Mouse (Mus musculus): ENCODE data around the gene Adam22.
"Not testable (repeated sequence)": the region's sequence is repeated elsewhere in the genome, so short reads cannot be mapped to it uniquely, and the experiment has no call there.

Adam22 gene

GRCm38 (mm10) chr5:8326671-8327070 is 41.3 kb downstream of the Adam22 start:
- no peak for DNase-seq (ENCODE audit: low spot score)

- no peak for DNase-seq (ENCODE audit: low spot score)
Observed at GRCm38 (mm10) chr5:8312324-8312723, 55.6 kb downstream of the Adam22 start.

DNA sequence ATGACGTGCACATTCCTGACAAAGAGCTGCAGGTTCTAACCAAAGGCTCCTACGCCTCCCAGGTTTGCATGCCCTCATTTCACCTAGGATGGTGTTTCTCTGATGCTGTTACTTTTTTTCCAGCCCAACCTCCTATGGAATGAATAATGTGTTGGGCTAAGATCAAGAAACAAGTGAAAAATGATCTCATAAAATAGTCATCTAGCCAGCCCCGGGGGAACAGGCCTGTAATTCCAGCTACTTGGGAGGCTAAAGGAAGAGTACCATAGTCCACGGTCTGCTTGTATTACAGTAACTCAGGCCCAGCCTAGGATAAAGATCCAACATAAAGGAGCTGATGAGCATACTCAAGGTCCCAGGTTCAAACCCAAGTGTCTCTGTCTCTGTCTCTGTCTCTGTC is 57.1 kb downstream of the Adam22 start:
- DNase-seq (ENCODE audit: low spot score), result no peak

DNA sequence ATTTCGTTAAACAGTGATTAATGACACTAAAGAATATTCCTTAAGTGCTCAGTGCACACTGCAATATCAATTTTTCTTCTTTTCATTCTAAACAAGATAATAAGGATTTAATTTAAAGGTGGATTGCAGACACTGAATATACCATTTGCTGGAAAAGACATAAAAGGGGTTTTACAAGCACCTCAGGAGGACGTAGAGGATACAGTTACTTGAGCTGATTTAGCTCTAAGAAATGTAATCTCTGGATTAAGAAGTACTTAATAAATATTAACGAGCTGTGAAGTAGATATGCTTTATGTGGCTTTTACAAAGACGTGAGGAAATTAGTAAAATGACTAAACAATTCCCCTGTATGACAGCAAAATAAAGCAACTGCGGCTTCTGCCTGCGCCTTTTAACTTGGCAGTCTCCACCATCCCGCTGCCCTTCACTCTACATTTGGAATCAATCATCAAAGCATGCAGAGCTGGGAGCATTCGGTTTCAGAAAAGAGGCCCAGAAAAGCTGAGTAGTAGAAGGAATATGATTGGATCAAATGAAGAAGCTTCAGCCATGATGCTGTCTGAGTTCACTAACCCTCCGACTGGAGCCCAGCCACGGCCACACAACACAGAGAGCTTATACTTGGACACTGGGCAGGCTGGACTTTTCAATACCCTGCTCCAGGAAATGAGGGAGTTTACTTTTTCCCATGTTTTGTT is 70.1 kb downstream of the Adam22 start:
- no peak for DNase-seq (ENCODE audit: low spot score)

DNA sequence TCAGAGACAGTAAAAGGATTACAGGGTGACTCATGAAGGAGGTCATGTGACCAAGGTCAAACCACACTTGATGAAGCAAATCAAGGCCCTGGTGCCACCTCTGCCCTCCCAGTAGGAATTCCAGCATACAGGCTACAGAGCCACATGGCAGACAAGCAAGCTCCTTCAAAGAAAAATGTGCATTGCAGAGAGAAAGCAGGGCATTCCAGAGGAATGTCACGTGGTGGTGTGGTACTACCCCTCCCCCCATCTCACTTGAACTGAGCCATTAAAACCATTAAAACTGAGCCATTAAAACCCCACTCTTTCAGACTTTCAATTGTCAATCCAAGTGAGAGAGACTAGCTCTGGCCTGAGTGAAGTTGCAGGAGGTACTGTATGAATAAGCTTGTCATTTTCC is 74.7 kb downstream of the Adam22 start:
- DNase-seq (ENCODE audit: low spot score), result peak; percentile 73

- peak; percentile 76 for DNase-seq (ENCODE audit: low spot score)
Observed at GRCm38 (mm10) chr5:8291496-8291895, 76.5 kb downstream of the Adam22 start.

DNA sequence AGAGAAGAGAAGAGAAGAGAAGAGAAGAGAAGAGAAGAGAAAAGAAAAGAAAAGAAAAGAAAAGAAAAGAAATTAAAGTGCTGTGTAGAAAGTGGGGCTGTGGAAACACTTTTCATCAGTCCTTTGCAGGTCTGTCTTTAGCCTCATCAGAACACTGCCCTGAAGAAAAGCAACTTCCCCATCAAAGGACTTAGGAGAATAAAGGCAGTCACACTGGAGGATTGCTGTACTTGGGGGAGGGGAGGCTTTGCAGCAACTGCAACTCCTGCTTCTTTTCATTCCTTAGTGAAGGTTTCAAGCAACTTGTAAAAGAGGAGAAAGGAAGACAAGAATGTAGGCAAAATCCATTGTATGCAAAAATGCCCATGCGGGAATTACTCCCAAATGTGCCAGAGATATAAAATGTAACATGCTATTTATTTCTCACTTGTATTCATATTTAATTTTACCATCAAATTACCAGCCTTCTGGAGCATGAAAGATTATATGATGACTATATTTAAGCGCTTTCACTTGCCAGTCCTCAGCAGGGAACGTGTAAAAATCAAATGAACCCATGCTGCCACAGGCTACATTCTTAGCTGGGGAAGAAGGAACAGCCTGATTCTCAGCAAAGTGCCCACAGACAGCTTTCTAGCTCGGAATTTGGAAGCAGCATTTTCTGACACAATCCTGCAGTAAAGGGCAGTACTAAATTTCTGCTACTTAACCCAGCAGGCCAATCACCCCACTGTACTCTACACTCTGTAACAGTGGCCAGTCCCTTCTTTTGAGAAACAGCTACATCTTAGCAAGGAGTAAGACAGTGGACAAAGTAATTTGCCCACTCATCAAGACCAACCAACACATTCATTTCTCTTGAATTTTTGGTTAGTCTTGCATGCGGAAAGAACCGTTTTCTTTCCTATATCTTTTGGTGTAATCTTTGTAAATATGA is 78.0 kb downstream of the Adam22 start:
- DNase-seq (ENCODE audit: low spot score), result no peak

DNA sequence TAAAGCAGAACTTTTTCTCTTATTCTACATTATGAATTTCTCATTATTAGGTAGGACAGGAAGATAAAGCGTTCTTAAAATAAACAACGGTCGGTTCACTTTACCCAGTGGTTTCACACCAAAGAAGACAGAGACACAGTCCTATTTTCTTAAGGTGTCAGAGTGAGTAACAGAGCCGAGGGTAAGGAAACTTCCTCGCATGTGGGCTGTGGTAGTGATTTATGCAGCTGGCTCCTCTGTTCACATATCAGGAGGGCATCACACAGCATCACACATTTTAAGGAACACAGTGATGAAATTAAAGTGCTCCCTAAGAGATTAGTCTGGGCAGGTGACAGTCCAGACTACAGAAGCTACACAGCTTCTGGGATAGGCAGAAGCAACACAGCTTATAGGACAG is 83.8 kb downstream of the Adam22 start:
- no peak for DNase-seq (ENCODE audit: low spot score)

GRCm38 (mm10) chr5:8276141-8276540 is 91.8 kb downstream of the Adam22 start:
- no peak for DNase-seq (ENCODE audit: low spot score)

DNA sequence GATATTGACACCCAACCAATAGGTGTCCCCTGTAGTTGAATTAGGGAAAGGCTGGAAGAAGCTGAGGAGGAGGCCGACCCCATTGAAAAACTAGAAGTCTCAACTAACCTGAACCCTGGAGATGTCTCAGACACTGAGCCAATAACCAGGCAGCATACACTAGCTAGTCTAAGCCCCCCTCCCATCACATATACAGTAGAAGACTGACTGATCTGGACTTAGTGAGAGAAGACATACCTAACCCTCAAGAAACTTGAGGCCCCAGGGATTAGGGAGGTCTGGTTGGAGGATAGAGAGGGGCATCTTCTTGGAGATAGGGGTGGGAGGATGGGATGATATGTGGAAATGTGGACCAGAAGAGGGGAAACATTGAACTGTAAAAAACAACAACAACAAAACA is 110.6 kb downstream of the Adam22 start:
- DNase-seq (ENCODE audit: low spot score), result no peak

GRCm38 (mm10) chr5:8256487-8256886 is 111.5 kb downstream of the Adam22 start:
- DNase-seq (ENCODE audit: low spot score), result no peak

- DNase-seq (ENCODE audit: low spot score), result no peak
Observed at GRCm38 (mm10) chr5:8244696-8245095, 123.3 kb downstream of the Adam22 start.

- peak; percentile 32 for DNase-seq (ENCODE audit: low spot score)
Observed at GRCm38 (mm10) chr5:8243064-8243615, 124.8 kb downstream of the Adam22 start.

DNA sequence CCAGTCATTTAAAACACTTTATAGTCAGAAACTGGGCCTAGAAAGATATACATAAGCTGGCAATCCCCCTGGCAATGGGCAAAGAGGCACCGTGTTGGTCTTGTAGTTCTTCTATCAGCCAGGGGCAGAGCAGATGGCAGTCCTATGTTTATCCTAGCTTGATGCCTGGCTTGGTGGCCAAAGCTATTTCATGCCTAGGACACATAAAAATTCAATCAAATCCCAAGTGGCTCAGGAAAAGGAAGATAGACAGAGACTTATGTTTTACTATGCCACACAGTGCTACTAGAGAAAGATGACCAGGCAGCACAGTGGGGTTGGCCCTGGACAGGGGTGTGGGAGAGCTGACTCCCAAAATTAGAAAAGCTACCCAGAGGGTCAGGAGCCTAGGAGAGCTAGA is 125.3 kb downstream of the Adam22 start:
- no peak for DNase-seq (ENCODE audit: low spot score)

- DNase-seq (ENCODE audit: low spot score), result no peak
Observed at GRCm38 (mm10) chr5:8227073-8227472, 140.9 kb downstream of the Adam22 start.

DNA sequence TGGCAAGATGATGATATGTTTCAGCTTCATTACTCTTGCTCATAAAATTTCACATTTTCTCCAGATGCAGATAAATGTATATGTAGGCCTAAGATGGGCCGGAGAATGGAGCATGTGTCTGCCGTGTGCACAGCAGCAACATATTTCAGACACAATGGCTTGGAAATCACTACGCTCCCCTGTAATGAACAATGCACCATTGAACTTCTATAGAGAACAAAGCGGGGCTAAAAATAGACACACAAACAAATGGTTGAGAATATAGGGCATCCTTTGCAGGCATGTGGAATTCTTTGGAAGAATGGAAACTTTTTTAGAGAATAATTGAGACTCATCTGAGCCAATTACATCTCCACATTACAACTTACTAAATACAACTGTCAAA is 143.6 kb downstream of the Adam22 start:
- peak; percentile 87 for DNase-seq (ENCODE audit: low spot score)

DNA sequence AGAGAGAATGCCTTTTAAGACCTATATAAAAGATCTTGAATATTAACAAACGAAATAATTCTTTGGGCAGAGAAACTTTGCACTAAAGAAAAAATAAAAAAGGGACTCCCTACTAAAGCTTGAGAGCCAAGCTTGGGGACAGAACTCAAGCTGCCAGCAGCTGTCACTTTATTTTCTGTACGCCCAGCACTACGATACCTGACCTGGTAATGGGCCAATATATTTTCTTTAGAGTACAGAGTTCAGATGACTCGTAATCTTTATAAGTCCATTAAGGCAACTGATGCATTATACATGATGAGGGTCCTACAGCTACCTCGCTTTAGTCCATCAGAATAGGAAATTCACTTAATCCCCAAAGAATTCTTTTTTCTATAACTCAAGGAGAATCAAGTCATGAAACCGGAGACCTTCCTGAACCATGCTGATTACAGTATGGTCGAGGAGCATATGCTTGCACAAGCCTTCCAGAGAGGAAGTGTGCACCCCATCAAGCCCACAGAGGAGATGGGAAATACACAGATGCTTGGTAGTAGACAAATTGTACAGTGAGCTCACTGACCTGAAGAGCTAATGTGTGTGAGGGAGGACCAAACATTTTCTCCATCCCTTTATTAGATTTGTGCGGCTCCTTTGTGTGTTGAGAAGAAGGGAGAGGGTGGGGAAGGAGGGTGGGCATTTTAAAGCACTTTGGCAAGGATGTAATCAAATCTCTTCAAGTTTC is 144.2 kb downstream of the Adam22 start:
- DNase-seq (ENCODE audit: low spot score), result peak; percentile 72

- no peak for DNase-seq (ENCODE audit: low spot score)
Observed at GRCm38 (mm10) chr5:8221630-8222029, 146.3 kb downstream of the Adam22 start.

DNA sequence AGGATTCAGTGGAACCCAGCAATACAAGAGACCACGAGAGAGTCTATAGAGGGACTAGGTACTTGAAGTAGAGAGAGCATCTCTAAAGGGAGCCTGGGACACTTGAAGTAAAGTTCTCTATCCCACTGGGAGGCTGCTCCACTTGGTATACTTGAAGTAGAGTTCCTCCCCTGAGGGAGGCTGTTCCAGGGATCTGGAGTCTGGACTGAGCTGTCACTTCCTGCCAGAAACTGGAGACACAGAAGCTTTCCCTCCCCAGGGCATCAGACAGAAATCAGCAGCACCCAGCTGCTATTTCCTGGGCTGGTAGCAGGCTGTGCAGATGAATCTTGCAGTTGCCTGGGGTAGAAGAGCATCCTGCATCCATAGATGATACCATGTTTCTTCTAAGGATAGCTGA is 152.1 kb downstream of the Adam22 start:
- DNase-seq (ENCODE audit: low spot score), result no peak

DNA sequence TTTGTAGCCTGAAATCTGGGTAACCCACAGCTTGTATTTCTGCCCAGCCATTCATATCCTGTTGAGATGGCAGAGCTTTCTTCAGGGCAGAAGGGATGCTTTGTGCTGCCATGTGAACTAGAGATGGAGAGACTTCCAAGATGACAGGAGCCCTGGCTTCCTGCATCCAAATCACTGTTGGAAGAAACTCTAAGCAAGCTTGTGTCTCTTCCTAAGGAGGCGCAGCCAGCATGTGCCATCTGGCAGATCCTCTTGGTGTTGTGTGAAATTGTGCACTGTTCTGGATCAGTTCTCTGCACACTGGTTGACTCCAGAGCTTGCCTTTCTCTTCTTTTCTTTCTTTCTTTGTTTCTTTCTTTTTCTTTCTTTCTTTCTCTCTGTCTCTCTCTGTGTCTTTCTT is 183.0 kb downstream of the Adam22 start:
- DNase-seq (ENCODE audit: low spot score), result not testable (repeated sequence)

GRCm38 (mm10) chr5:8180646-8181045 is 187.3 kb downstream of the Adam22 start:
- no peak for DNase-seq (ENCODE audit: low spot score)

GRCm38 (mm10) chr5:8178111-8178510 is 189.8 kb downstream of the Adam22 start:
- DNase-seq (ENCODE audit: low spot score), result no peak

Data from retina, embryonic 14.5 days (tissue).